Mouse (Mus musculus): Measurements from ENCODE around the gene Gm37240. TPM values are rescaled to one million over a fixed set of nuclear protein-coding genes. Genes with fewer than 3 reads are reported as not detected.
A peak's percentile ranks its signal among the peaks of the same experiment; 100 is the strongest.

The Gm37240 gene
- total RNA-seq, 4 experiments from 2014 or later, result 29.7 to 37.8 (median 36.6) TPM

DNA sequence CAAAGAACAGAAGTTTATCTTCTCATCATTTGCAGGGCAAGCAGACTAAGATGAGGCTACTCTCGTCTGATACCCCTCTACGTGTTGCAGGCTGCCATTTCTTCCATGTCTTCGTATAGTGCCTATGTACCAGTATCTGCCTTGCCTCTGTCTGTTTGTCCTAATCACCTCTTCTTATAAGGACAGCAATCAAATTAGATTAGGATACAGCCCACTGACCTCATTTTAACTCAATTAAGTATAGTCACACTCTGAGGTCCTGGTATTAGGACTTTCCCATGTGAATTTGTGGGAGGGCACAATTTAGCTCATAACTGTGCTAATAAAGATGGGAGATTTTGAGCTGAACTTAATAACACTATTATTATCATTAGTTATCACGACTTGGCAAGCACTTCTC, 738.5 kb downstream of the Gm37240 start:
- DNase-seq (ENCODE audit: low spot score in 2 of 2), result no peak

DNA sequence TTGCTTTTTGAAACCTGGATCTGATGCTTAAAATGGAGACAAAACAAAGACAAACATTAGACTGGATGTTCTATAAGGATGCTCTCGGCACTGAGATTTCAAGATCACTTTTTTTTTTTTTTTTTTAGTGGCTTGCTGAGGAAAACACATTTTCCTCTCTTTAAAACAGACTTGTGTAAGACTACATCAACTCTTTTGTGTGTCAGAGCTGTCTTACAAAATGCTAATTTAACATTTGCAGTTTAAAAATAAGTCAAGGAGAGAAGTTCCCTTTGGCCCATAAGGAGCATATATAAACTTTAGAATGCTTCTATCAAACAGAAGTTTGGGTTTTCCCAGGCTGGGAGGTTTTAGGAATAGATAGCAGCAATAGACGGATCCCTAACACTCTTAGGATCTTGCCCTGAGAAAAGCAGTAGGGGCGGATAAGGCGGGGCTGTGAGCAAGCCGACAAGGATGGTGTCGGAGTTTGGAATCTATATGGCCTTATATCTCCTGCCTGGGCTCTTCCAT, 739.2 kb downstream of the Gm37240 start:
- DNase-seq (ENCODE audit: low spot score in 2 of 2), result no peak

DNA sequence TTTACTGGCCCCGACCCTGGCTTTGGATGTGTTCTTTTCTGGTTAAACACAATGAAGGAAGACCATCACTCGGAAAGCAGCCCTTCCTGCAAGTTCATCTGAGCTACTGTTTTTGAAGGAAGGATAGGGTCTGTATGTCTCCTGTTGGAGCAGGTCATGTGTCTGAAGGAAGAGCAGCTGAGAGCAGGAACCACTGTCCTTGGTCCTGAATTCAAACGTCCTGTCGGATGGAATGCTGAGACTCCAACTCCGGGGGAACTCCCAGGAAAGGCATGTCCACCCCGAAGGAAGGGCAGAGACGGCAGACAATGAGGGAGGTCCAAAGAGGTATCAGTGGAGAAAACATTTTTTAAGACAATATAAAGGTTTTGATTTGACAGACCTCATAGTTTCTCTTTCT, 741.8 kb downstream of the Gm37240 start:
- DNase-seq (ENCODE audit: low spot score in 2 of 2), result no peak

DNA sequence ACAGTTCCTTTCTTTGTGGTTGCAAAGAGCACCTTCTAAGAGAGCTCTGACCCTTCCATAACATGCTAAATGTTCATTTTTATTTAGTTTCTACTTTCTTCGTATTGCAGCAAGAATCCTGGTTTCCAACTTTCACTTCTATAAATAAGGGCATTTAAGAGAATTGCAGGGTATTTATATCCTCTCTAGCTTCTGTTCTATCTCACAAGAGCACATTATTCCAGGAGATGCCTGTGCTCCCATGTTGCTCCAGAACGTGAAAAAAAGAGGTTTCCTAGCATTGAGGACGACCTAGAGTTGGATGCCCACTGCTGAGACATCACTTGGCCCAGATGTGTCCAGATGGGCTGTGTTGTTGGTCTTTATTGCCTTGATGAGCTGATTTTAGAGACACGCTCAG, 742.2 kb downstream of the Gm37240 start:
- DNase-seq (ENCODE audit: low spot score in 2 of 2), result no peak

DNA sequence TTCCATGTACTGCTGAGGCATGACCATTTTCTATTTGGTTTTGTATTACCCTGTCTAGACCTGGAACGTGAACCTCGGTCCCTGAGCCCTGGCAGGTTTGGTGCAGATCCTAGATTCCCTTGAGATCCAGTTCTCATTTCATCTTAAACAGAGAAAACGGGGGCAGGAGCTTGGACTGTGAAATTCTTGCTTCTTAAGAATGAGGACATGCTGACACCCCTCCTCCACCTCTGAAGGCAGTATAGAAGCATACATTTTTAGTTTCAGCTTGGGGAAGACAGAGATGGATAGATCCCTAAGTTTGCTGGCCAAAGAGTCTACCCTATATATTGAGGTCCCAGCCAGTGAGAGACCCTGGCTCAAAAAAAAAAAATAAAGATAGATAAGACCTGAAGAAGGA, 742.9 kb downstream of the Gm37240 start:
- no peak for DNase-seq (ENCODE audit: low spot score in 2 of 2)

DNA sequence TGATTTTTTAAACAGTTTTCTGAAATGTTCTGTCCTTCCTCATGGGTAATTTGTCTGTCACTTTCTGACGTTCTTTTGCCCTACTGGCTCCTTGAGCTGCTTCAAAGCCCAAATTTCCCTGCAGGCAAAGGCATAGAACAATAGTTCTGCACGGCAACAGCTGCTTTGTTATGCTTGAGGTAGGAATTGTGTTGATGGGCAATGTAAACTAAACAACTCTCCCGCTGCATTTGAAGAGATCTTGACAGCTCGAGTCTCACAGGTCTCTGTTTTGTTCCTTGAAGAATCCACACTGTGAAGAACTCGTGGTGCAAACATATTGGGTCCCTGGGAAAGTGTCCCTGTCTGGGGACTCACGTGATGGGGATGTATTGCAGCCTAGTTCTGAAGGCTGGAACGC, 746.8 kb downstream of the Gm37240 start:
- DNase-seq (ENCODE audit: low spot score in 2 of 2), result no peak

DNA sequence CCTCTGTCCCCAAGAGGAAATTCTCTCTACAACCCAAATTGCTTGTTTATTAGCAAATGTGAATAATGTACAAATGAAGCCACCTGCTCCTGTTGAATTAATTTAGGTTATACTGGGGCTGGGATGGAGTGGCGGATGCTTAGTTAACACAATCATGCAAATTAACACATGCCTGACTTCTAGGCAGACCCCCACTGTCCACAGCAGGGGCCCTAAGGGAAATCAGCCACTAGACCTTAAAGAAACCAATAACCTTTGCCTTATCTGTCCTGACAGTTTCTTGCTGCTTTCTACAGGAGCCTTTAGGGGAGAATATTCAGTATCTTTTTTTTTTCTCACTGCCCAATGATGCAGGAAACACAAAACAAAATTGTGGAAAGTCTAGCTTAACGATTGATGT, 748.9 kb downstream of the Gm37240 start:
- no peak for DNase-seq (ENCODE audit: low spot score in 2 of 2)

DNA sequence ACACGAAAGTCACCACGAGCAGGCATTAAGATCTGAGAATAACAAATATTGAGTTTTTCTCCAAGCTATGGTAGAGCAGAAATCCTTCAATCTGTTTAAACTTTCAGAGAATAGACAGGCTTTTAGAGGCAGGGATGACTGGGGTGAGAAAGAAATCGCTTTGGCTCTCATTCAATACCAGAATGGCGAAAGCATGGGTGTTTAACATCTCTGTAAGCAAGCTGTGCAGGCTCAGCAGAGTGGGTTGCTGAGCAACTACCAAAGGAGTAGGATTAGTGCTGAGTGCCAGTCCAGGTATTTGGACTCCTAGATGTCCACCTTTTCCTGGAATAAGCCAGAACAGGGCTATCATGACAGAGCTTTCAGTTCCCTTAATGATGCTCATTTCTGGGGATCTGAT, 753.8 kb downstream of the Gm37240 start:
- no peak for DNase-seq (ENCODE audit: low spot score in 2 of 2)

DNA sequence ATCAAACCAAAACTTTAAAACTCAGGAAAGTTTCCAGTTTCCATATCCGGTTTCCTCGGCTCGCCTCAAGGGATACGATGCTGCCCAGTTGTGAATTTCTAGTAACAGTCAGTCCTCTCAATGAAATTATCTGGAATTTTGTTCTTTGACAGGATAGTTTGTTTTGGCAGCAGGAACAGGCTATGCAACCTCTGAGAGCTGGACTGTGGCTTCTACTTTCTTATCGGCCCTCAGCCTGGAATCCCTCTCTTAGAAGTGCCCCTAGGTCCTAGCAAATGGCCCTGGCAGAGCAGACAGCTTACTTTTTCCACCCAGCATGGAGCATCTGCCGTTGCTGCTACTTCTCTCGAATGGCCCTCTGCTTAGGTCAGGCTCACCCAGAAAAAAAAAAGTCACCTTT, 755.4 kb downstream of the Gm37240 start:
- no peak for DNase-seq (ENCODE audit: low spot score in 2 of 2)

DNA sequence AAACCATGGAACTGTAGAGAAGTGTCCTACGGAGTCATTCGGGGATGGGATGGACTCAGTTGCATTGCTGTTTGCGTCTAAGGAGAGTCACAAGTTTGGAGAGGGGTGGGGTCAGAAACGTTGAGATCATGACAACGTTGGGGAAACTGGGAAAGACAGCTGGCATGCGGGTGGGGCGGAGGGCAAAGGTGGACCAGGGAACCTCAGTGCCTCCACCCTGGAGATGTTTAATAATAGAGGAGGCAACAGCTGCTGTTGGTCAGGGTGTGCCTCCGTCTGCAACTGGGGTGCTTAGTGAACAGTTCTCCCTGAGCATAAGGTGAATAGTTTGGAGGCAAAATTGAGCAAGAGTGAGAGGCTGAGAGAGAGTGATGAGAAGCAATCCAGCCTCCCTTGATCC, 758.8 kb downstream of the Gm37240 start:
- no peak for DNase-seq (ENCODE audit: low spot score in 2 of 2)

DNA sequence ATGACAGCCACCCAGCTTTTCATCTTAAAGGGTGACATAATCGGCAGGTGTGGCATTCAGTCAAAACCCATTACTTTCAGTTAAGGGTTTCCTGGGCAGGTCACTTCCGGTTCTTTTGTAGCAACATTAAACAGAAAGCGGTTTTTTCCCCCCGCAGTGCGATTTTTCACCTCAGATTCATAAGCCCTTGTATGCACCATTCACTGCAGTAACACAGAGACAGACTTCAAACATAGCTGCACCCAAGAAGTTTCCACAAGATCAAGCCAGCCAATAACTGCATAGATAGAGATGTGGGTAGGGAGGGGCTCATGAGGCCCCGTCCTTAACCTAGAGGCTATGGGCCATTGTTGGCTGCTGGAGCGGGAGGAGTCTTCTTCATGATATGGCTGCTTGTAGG, 760.3 kb downstream of the Gm37240 start:
- DNase-seq (ENCODE audit: low spot score in 2 of 2), result no peak

DNA sequence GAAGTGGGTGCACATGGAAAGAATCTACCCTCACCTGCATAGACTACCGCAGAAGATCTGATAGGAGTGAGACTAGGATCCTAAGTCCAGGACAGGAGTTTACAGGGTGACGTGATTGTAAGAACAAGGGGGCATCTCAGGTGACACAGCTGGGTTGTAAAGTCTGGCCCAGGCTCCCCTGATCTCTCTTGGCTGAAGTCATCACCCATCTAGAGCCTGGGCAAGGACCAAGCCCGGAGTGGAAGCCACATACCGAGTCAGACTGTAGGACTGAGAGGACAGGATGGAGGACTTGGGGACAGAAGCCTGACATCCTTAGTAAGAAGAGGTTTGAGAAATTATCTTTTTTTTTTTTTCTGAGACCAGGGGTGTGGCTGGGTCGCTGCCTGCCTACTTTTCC, 761.8 kb downstream of the Gm37240 start:
- peak in 1 of 2 experiments; percentile 31 for DNase-seq (ENCODE audit: low spot score in 2 of 2)

DNA sequence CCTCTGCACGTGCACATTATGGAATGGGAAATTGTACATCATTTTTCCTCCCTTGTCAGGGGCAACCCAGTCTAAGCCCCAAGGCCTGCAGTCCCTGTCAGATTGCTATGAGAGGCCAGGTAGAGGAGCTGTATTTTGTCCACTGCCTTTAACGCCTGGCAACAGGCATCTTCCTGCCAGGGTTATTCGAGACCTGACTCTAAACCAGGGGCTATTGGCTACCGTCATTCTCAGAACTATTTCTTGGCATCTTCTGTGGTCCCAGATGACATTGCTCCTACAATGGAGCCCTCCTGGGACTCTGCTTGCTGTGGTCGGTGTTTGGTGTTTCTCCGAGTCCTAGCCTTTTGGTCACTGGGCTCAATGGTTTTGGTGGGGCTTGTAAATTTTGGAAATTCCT, 762.4 kb downstream of the Gm37240 start:
- DNase-seq (ENCODE audit: low spot score in 2 of 2), result peak in 1 of 2 experiments; percentile 13

DNA sequence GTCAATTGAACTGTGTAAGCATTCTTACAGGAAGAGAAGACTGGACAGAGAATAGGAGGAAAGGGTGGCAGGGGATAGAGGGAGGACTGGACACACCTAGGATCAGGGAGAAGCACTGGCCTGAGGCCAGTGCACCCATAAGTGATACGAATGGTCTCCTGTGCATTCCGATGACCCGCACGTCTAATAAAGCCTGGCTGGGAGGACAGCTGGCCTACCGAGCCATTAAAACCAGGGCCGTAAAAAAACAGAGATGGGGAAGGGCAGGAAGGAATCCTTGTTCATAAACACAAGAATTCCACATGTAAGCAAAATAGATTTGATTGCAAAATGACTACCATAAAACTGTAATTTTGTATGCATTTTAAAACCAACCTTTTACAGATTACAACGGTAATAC, 762.9 kb downstream of the Gm37240 start:
- no peak for DNase-seq (ENCODE audit: low spot score in 2 of 2)

DNA sequence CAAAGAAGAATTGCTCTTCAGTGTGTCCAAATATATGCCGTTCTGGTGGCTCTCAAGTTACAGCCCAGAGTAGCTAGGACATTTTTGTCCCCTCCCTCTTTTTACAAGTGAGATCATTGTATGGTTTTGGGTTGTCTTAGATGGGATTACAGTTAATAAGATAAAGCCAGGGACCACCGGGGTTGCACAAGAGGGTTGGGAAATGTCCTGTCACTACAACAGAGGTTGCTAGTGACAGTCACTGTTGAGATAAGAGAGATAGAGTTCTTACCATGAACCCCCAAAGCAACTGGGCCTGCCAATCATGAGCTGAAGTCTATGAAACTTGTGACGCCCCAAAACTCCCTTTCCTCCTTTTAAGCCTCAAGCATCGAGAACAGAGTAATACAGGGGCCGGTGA, 769.6 kb downstream of the Gm37240 start:
- DNase-seq (ENCODE audit: low spot score in 2 of 2), result no peak

DNA sequence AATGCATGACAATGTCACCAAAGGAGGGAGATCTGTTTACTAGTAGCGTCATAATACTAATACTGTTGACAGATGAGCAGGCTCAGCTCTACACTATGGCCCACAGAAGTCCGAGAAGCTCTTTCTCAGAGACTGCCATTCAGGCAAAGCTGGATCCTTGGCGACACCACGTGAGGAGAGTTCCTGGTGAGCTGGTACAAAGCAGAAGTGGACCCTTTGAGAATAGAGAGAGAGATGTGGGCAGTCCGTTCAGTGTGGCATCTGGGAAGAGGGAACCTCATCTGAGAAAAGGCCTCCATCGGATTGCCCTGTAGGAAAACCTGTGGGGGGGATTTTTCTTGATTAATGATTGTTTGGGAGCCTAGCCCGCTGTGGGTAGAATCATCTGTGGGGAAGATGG, 770.3 kb downstream of the Gm37240 start:
- no peak for DNase-seq (ENCODE audit: low spot score in 2 of 2)

DNA sequence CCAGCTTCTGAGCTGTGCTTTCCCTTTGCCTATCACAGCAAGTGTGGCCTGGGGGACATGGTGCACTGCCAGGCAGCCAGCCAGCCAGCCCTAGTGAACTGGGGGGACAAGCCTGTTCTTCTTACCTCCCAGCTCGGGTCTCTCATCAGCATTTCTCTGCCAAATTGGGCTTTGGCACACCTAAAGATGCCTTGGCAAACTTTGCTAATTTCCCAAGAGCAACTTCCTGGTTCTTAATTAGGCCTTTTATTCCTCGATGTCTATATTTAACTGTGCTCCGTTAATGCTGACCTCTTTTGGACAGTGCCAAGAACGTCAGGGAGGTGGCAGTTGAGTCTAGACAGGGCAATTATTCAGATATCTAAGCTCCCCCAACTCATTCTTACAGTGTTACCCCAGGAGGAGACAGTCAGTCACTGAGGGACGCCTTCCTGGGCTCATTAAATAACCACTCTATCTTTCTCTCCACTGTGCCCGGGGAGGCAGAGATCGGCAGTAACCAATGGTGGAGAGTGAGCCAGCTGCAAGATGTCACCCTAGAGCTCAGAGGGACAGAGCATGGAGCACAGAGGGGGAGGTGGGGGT, 771.3 kb downstream of the Gm37240 start:
- DNase-seq (ENCODE audit: low spot score in 2 of 2), result no peak

DNA sequence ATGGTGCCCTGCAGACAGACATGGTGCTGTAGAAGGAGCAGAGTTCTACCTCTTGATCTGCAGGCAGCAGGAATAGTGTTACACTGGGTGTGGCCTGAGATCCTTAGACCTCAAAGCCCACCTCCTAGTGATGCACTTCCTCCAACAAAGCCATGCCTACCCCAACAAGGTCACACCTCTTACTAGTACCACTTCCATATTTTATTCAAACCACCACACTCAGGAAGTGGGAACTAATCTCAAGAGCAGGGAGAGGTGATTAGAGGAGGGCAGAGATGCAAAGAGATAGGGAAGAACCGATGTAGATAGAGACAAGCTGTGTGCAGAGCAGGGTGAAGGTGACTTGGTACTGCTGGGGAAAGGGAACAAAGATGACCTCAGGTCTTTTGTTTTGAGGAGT, 773.8 kb downstream of the Gm37240 start:
- DNase-seq (ENCODE audit: low spot score in 2 of 2), result no peak

DNA sequence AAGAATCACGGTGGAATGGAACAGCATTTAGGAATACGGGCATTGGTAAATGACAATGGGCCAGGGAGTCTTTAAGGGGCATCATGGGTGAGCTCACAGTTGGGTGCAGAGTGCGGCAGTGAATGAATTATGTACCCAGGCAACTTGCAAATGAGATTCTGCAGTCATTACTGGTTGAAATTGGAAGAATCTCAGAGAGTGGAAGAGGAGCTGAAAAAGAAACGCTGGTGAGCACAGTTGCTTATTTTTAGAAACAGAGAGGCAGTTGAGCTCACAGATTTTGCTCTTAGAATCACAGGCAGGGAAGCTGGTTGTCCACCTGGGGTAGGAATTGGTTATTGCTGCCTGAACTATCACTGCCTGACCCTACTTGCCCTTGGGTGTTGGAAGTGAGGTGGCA, 776.6 kb downstream of the Gm37240 start:
- no peak for DNase-seq (ENCODE audit: low spot score in 2 of 2)

DNA sequence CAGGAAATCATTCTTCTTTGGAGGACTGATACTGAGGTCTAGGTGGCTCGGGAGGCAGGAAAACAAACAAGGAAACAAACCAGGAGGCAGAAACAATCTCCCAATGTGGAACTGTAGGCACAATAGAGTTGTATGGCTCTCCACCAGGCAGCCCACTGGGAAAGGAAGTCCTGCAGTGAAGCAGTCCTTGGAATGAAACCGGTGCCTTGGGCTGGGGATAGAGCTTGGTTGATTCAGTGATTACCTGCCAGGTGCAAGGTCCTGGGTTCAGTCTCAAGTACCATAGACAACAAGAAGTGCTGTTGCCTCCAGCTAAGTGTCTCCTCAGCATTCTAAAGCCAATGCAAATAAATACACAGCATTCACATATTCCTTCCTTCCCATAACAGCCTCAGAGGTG, 778.1 kb downstream of the Gm37240 start:
- DNase-seq (ENCODE audit: low spot score in 2 of 2), result no peak

DNA sequence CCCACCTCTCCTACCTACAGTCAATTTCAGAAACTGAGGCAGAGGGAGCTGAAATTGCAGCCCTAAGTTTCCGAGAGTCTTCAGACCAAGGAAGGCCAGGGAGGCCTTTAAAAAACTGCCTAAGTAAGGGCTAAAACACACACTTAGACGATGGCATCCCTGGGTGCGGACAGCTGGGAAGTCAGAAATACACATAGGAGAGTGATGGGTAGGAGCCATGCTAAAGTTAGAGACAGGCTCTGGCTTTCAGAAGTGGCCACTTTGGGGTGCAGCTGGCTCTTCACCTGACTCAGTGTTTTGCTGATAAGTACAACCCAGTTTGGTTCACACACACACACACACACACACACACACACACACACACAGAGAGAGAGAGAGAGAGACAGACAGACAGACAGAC, 778.9 kb downstream of the Gm37240 start:
- DNase-seq (ENCODE audit: low spot score in 2 of 2), result no peak

DNA sequence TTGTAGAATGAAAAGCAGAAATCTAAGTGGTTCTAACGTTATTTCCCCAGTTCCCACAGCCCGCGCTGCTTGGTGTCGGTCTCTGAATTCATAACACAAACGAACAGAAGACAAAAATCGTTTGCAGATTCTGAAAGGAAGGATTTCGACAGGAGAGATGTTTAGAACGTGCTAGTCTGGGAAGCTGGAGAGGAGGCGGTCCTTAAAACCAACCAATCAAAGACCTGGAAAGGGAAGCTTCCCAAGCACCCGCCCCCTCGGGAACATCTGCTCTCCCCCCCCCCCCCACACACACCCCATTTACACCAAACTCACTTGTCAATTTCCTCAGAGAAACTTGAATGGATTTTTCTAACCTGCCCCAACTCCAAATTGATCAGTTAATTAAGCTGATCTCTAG, 780.4 kb downstream of the Gm37240 start:
- DNase-seq (ENCODE audit: low spot score in 2 of 2), result no peak

DNA sequence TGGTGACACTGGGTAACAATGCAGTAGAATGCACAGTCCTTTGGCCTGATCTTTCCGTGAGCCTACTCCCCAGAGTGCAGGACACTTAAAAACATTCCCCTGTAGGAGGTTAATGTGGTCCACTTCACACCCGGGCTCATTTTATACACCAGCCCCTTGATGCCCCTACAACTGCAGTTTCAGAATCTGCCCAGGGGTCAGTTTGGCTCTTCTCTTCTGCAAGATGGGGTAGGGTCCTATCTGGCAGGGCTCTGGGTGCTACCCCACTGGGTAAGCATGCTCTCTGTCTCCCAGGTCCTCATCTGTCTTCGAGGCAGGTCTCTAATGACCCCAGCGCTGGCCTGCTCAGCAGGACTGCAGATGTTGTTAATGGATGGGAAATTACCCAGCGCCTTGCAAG, 783.0 kb downstream of the Gm37240 start:
- DNase-seq (ENCODE audit: low spot score in 2 of 2), result no peak
